Mouse (Mus musculus) adipocyte (in vitro differentiated cells): ENCODE results near the gene Capn2.

Source experiments
- DNase-seq: peaks from one replicate; pipeline ENCODE4 v3.0.0-alpha.2; 2016; ENCODE audit warnings: low spot score

Gene Capn2

GRCm38 (mm10) chr1:182516758-182517676 is at the start of gene Capn2:
Gene Capn2 (minus strand): TSS chr1:182517608.
- DNase-seq: peak; percentile 73

DNA sequence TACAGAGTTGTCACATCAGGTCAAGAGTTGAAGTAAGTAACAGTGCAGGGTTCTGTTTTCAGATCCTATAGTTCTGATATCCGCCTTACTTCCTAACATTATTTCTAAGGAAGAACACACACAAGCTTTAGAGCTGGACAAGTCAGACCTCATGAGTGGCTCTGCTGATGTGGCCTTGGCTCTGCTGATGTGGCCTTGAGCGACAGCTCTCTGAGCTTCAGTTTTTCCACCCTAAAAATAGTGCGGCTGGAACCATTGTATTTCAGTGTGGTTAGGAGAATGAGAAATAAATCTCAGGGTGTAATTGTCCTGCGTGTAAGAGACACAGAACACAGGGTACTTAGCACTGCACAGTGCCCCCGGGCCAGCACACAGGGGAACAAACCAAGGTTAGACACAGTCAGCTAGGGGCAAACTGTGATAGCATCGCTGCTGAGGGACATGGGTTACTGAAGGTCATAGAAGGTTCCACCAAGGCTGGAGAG is 48.0 kb upstream of the Capn2 start:
- no peak for DNase-seq

DNA sequence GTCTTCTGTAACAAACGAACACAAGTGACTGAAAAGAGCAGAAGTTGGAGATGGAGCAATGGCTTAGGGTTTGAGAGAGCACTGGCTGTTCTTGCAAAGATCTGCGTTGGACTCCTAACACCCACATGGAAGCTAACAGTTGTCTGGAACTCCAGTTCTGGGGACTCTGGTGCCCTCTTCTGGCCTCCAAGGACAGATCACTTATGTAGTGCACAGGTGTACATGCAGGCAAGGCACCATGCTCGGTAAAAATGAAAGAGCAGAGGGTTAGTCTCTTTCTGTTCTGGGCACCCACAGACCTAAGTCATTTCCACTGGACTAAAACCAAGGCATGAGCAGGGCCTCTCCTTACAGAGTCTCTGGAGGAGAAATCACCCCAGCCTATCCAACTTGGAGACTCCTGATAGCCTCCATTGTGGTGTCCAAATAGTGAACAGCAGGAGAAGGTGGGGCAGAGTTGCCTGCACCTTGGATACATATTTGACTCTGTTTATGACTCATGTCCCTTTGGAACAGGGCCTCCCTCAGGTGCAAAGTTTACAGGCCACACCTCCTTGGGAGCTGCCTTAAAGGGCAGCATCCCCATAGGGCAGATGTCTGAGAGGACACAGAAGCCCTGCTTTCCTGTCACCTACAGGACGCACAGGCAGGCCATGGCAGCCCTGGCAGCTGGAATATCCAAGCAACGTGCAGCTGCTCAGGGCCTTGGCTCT is 47.2 kb upstream of the Capn2 start, which contains the start of gene Capn8:
Gene Capn8 (plus strand): TSS at position 600 of the 713 bp plus-strand sequence.
- no peak for DNase-seq

DNA sequence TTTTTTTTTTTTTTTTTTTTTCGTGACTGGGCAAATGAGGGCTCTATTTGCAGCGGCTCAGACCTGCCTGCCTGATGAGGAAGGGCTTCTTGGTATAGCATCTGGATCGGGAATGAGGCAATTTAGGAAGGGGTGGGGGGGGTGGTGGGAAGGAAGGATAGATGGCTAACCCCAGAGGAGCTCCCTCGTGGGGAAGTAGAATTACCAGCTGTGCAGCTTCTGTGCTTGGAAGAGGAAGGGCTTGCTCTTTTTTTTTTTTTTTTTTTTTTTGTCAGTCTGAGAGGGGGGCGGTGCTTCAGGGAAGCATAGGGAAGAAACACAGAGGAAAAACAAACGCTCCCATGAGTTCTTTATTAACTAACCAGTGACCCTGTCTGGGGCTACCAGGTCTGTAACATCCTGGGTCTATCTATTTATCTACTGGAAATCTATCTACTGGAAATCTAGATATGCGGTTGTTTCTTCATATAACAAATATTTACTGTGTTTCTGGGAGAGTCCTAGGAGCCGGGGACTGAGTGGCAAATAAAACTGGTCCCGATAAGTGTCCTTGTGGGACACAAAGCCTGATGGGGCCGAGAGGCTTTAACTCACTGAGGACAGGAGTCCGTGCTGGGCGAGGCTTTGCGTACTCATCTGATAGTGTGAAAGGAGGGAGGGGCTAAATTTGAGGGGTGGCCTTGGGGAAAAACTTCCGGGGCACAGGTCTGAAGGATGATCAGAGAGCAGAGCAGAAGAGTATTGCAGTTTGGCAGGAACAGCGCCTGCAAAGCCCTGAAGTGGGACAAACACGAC is 45.4 kb upstream of the Capn2 start:
- no peak for DNase-seq

DNA sequence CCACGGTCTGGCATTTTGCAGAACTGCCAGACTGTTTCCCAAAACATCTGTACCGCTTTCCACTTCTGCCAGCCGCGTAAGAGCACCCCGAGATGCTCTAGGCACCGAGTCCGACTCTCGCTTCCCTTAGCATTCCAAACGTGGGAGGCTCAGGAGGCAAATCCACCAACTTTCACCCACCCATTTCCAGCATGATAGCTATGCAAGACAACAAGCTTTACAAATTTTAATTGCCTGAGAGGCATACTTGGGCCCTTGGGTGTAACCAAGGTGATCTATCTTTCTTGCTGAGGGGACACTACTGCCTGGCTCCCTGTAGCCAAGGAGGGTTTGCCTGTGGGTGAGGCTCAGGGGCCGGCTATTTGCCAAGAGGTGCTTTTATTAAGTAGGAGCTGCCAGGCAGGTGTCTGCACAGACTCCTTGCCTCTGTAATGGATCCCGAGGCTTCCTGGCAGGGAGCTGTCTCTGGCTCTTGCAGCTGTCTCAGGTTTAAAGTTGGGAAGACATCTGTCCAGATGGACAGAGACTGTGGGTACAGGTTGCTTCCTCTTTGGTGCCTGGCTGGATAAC is 44.6 kb upstream of the Capn2 start:
- no peak for DNase-seq

DNA sequence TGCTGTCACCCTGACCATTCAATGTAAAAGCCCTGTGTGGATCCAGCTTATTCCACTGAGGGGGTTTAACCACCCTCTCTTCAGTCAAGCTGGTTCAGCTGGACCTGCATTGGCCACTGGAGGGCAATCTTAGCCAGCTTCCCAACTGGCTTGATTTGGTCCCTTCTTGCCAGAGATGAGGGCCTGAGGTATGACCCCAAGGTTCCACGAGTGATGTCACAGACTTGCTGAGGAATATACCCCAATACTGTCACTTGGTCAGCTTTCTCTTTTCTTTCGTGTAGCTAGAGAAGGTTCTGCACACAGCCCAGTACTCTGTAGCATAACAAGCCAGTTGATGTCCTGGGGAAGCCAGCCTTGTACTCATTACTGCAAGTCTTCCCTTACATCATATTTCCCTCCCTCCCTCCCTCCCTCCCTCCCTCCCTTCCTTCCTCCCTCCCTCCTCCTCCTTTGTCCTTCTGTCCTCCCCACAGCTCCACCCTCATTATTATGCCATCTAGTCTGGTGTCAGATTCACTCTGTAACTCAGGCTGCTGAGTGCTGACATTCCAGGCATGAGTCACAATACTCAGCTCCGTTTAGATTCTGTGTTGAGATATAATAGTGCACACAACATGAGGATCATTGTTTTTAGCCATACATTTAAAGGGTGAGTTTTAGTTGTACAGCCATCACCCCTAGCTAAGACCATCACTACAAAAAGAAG is 43.1 kb upstream of the Capn2 start:
- peak; percentile 53 for DNase-seq

DNA sequence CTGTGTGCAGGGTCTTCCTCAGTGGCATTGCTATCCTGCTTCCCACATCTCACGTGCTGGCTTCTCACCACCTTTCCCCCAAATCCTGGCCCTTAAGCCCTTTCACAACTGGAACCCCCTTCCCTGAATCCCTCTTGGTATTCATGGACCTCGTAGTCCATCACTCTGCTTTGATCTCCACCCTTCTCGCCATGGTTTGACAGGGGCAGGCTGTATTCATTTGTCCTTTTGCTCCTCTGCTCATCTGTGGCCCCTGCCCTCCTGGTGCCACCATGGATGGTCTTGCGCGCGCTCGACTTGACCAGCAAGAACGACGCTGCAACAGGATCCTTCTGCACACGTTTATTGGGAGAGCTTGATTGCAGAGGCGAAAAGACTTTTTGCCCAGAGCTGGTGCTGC is 42.1 kb upstream of the Capn2 start:
- DNase-seq: no peak

GRCm38 (mm10) chr1:182558271-182558670 is 40.9 kb upstream of the Capn2 start:
- DNase-seq: no peak

DNA sequence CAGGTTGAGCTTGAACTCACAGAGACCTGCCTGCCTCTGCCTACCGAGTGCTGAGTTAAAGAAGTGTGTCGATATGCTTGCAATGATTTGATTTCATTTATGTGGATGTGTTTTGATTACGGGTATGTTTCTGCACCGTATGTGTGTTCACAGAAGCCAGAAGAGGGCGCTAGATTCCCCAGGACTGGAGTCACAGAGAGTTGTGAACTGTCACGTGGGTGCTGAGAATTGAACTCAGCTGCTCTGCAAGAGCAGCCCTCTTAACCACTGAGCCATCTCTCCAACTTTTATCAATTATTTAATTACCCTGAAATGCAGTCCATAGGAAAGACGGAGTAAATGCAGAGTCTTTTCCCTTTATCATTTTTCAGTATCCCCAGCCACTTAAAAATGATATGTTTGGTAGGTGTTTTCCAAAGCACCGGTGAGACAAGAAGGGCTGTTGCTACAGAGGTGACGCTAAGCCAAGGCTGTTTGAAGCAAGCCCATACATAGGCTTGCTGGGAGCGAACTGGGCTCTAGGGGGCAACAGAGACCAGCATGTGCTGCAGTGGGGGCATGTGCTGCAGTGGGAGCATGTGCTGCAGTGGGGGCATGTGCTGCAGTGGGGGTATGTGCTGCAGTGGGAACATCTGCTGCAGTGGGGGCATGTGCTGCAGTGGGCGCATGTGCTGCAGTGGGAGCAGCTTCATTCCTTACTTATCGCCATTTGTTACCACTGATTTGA is 36.4 kb upstream of the Capn2 start:
- DNase-seq: no peak

DNA sequence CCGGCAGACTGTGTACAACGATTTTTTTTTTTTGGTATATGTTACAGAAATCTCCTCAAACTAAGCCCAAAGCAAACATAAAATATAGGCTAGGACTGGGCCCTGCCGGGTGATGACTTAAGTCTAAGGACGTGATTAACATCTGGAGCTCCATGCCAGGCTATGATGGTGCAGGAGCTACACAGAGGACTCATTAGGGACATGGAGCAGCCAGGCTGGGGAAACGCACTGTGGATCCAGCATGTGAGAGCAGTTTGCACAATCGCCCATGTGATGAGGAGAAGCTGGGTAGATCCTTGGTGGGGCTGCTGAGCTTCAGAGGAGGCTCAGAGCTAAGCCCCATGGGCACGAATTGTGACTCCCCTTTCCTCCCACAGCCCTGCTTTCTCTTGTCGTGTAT is 33.4 kb upstream of the Capn2 start:
- no peak for DNase-seq

DNA sequence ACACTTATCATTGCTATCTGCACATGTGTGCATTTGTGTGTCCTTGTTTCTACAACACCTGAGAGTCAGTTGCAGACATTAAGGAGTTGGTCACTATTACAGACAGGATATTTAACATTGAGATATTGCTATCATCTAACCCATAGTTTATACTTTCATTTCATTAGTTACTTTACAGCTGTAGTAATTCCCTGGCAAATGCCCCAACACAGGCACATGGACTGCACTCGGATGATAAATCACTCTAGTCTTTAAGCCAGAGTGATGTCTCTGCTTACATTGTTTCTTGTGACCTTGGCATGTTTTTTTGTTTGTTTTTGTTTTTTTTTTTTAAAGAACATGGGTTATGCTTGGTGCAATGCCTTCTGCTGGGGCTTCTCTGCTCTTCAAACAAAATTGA is 26.5 kb upstream of the Capn2 start:
- DNase-seq: no peak

- no peak for DNase-seq
These were observed 25.7 kb upstream of the Capn2 start for GRCm38 (mm10) chr1:182543136-182543535.

DNA sequence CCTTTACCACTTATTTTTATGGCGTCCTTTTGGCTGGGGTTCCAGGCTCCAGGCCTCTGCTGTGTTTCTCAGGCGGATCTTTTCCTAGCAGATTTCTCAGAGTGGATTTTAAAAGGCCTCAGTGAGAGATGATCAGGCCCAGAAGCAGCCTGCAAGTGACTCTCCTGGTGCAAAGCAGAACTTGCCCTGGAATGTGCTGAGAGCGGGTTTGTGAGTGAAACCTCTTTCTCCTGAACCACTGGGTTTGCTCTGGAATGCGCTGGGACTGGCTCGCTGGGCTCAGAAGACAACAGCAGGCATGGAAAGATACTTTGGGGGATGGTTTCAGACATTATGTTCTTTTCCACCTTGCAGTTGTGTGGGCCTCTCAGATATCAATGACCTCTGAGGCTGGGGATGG is 24.7 kb upstream of the Capn2 start:
- DNase-seq: no peak

DNA sequence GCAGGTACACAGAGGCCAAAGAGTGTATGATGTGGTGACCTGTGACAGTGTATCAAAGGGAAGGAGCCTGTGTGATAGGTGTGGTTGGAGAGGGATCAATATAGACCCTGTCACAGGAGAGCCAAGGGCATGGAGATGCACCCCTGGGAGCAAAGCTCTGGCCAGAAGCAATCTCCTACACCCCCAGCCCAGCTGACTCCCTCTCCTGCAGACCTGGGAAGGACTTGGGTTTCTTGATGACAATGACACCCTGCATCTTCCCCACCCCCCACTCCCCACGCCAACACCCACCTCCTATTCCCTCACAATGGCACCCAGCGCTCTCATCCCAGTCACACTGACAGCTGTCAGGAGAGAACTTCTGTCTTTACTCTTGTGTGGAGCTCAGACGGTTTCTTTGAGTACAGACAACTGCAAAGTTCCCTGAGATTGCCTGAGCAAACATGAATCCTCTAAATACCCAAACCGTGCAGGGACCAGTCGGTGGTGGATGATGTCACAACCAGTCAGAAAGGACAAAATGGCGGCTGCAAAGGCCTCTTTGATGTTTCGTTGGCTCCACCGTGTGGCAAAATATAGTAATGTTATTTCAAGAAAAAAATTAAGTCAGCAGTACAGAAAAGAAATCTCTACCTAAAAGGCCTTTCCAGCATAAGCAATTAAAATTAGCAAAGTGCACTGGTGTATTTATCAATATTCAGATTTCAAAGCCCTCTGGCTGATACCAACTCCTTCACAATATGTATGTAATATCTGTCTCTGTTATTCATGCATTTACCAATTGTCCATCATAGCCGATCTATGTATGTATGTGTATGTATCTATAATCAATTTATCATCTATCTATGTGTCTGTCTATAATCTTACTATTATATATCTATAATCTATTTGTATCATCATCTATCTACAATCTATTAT is 21.9 kb upstream of the Capn2 start:
- peak; percentile 94 for DNase-seq

DNA sequence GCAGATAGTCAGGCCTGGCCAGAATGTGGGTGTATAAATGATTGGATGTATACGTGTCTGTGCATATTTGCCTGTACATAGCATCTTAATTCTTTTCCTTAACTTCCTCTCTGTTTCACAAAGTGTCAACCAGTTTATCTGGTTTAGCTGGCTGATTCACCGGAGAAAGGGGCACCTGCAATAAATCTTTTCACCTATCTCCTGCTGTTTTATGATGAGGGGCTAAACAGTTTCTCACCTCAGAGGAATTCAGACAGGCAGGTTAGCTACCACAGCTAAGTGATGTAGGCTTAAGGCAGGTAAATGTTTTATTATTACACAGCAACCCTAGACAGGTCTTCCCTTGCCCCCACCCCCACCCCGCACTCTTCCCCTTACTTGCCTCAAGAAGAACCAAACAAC is 17.7 kb upstream of the Capn2 start:
- no peak for DNase-seq

- no peak for DNase-seq
These were observed 16.2 kb upstream of the Capn2 start for GRCm38 (mm10) chr1:182533583-182533982.

DNA sequence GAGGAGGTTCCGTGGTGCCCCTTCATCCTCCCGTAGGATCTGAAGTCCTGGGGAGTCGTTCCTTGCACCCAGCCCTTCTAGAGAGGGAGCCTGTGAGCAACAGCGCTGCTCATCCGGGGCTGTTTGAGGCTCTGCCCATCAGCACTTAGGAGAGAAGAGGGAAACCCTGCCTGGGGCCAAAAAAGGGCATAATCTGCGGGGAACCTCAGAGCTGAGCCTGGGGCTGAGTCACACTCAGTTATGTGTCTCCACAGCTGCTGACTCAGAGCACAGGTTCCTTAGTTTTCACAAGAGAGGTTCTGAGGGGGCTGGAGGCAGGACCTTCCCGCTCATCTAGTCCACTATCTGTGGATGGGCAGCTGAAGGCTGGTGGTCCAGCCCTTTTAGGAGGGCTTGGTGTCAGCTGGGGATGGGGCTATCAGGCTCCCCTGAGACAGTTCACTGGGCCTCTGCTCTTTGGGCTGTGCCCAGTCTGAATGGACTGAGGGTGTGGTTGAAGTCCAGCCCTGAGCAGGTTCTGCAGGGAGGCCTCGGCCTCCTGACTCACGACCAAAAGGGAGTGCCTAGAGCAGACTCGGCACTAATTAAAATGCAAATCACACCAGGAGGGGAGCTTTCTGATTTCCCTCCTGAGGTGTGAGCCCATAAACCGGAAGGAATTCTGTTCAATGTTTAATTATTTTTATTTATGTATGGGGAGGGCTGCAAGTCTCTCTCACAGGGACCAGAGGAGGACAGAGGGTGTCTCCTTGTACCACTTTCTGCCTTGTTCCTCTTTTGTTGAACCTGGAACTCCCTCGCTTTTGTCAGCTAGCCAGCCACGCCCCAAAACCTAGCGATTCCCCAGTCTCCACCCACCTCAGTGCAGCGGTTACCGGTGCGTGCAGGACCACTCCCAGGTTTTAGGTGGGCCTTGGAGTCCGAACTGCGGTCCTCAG is 10.8 kb upstream of the Capn2 start:
- DNase-seq: peak; percentile 65

- no peak for DNase-seq
These were observed 9.9 kb upstream of the Capn2 start for GRCm38 (mm10) chr1:182527261-182527766.
